Mouse (Mus musculus): ENCODE results near the gene C1ql1. TPM values are rescaled to one million over a fixed set of nuclear protein-coding genes. Genes with fewer than 3 reads are reported as not detected.
A peak's percentile ranks its signal among the peaks of the same experiment; 100 is the strongest.

C1ql1 gene
- total and polyA plus RNA-seq, 2 experiments from 2014 or later = 18.9 to 61.0 TPM

DNA sequence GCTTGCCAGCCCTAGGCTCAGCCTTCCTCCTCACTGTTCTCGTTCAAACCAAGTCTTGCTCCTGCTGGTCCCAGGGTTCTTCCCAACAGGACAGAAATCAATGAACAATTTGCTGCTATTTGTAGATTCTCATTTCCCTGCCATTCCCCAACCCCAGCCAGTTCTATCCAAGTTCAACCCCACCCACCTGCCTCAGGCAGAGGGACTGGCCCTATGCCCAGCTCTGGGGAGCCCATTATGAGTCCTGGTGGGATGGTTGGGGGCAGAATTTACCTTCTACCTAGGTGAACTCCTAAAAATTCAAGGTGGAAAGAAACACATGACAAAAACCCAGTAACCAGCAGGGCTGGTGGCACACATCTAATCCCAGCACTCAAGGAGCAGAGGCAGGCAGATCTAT, 25.8 kb upstream of the C1ql1 start:
- no peak for TF ChIP-seq CTCF (IDR thresholded peaks at IDR 0.05; ENCODE audit: low read depth)
- DNase-seq (ENCODE audit: low spot score) (no peak), ATAC-seq (no peak)
- peaks cover 8% of the 10 kb centered on the region for H3K4me1 ChIP-seq (ENCODE audit: insufficient read depth, low read length)
- no peaks in the 10 kb centered on the region for H3K27me3 ChIP-seq (ENCODE audit: insufficient read depth, low read length)
- no peaks in the 10 kb centered on the region for H3K36me3 ChIP-seq (ENCODE audit: insufficient read depth, low read length)
- no peak overlapping the region for H3K4me2 ChIP-seq (ENCODE audit: low read depth, low read length)
- no peak overlapping the region for H3K4me3 ChIP-seq (ENCODE audit: low read length)
- no peak overlapping the region for H3K27ac ChIP-seq
- no peak overlapping the region for H3K9ac ChIP-seq (replicated peaks; ENCODE audit: low read length)
- H3K9me3 ChIP-seq (ENCODE audit: low read length) = no peaks in the 10 kb centered on the region
- WGBS = 40% methylated on average over 1 of the region's 1 CpGs

- peak; percentile 58 for DNase-seq (ENCODE audit: low spot score)
- ATAC-seq = peak; percentile 61
Measured at GRCm38 (mm10) chr11:102971604-102972003, 25.1 kb upstream of the C1ql1 start.

DNA sequence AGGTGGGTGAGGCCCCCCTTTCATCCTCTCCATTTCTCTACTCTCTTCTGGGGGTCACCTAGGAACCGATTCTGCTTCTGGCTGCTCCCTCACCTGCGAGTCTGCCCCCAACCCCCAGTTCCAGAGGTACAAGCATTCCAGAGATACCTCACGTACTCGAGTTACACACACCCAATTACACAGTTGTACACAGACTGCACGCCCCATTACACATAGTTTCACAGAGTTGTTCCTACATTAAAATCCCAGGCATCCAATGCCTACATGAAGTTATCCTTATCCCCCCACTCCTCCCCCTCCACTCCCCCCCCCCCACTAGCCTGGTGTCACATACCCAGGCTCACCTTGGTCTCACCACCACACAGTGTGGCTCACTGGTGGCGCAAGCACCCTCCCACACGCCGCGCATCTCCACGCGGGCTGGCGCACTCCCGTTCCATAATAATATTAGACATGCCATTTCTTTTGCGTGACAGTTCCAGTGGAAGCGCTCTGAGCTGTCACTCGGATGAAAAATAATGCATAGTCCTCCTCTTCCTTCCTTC, 18.1 kb upstream of the C1ql1 start:
- no peak for TF ChIP-seq CTCF (IDR thresholded peaks at IDR 0.05; ENCODE audit: low read depth)
- Histone ChIP-seq H3K36me3 (ENCODE audit: insufficient read depth, low read length) (no peaks in the 10 kb centered on the region), H3K4me1 (ENCODE audit: insufficient read depth, low read length) (peaks cover 11% of the 10 kb centered on the region), H3K27me3 (ENCODE audit: insufficient read depth, low read length) (no peaks in the 10 kb centered on the region), H3K4me2 (ENCODE audit: low read depth, low read length) (no peak overlapping the region), H3K9me3 (ENCODE audit: low read length) (no peaks in the 10 kb centered on the region), H3K27ac (no peak overlapping the region), H3K9ac (replicated peaks; ENCODE audit: low read length) (no peak overlapping the region), H3K4me3 (ENCODE audit: low read length) (no peak overlapping the region)
- 59% methylated on average over 16 of the region's 16 CpGs for WGBS
- ATAC-seq (no peak), DNase-seq (ENCODE audit: low spot score) (no peak)

More at GRCm38 (mm10) chr11:102971604-102972003, 25.1 kb upstream of the C1ql1 start:
- peaks cover 8% of the 10 kb centered on the region for H3K4me1 ChIP-seq (ENCODE audit: insufficient read depth, low read length)
- no peaks in the 10 kb centered on the region for H3K9me3 ChIP-seq (ENCODE audit: low read length)
- no peak for TF ChIP-seq CTCF (IDR thresholded peaks at IDR 0.05; ENCODE audit: low read depth)
- no peak overlapping the region for H3K4me2 ChIP-seq (ENCODE audit: low read depth, low read length)
- no peak overlapping the region for H3K9ac ChIP-seq (replicated peaks; ENCODE audit: low read length)
- H3K27me3 ChIP-seq (ENCODE audit: insufficient read depth, low read length) = no peaks in the 10 kb centered on the region
- H3K27ac ChIP-seq = no peak overlapping the region
- 21% methylated on average over 5 of the region's 5 CpGs for WGBS
- no peaks in the 10 kb centered on the region for H3K36me3 ChIP-seq (ENCODE audit: insufficient read depth, low read length)
- H3K4me3 ChIP-seq (ENCODE audit: low read length) = no peak overlapping the region

DNA sequence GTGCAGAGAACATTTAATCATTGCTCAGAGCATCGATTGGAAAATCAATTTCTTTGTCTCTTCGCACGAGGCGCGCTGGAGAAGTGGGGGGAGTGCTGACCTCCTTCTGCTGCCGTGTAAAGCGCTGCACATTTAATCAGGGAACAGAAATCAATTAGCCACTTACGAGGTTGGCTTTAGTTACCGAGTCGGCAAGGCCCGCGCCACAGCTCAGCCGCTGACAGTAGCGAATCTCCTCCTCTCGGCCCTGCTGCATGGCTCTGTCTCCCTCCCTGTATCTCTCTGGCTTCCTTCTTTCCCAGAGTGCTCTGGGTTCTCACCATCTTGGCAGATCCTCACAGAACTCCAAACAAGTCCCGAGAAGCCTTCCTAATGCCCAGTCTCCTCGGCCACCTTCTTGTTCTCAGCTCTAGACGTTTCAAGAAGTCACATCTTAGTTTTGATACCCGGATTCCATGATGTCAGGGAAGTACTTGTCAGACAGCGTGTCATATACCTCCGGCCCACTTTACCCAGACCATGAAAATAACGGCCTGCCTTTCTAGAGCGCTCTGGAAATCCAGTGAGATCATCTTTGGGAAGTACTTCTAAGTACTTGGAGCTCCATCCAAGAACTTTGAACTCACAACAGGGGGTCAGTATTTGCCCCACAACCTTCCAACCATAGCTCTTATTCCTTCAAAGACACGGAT, 17.5 kb upstream of the C1ql1 start:
- peak overlapping the region; percentile 34 for H3K4me2 ChIP-seq (ENCODE audit: low read depth, low read length)
- H3K4me1 ChIP-seq (ENCODE audit: insufficient read depth, low read length) = peaks cover 11% of the 10 kb centered on the region
- peak; percentile 70 for DNase-seq (ENCODE audit: low spot score)
- H3K9ac ChIP-seq (replicated peaks; ENCODE audit: low read length) = no peak overlapping the region; the same call in 1 of the 2 replicates
- no peaks in the 10 kb centered on the region for H3K36me3 ChIP-seq (ENCODE audit: insufficient read depth, low read length)
- ATAC-seq = peak; percentile 47; the same call in 1 of the 2 replicates
- peak overlapping the region; percentile 65; the same call in 1 of the 2 replicates for H3K27ac ChIP-seq
- WGBS = 16% methylated on average over 24 of the region's 24 CpGs
- no peaks in the 10 kb centered on the region for H3K27me3 ChIP-seq (ENCODE audit: insufficient read depth, low read length)
- no peaks in the 10 kb centered on the region for H3K9me3 ChIP-seq (ENCODE audit: low read length)
- TF ChIP-seq CTCF (IDR thresholded peaks at IDR 0.05; ENCODE audit: low read depth) = no peak
- H3K4me3 ChIP-seq (ENCODE audit: low read length) = no peak overlapping the region

DNA sequence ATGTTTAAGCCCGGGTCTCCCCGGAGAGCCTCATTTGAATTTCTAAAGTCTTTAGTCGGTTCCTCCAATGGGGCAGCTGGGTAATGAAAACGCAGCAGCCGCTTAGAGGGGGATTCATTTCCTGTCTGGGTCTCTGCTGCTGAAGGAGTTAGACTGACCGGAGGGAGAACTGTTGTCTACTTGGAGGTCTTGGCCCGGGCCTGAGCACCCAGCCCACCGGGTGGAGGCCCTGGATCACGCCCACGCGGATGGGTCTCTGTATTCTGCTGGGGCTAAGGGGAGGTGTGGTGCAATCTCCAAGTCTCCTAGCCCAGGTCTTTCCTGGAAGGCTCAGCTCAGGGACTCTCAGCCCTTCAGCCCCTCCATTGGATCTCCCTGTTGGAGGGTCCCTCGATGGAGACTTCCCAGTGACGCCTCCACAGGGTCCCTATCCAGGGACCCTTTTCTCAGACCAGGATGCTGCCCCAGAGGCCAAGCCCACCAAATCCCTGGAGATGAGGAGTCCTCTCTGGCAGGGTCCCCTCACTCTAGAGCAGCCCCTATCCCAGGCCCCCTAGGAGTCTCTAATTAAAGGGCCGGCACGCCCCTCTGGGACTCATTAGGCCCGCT, 16.9 kb upstream of the C1ql1 start:
- WGBS = 6% methylated on average over 16 of the region's 16 CpGs
- peak; percentile 39; the same call in 1 of the 2 replicates for ATAC-seq
- no peak overlapping the region for H3K4me3 ChIP-seq (ENCODE audit: low read length)
- H3K9ac ChIP-seq (replicated peaks; ENCODE audit: low read length) = no peak overlapping the region; the same call in 1 of the 2 replicates
- no peak for TF ChIP-seq CTCF (IDR thresholded peaks at IDR 0.05; ENCODE audit: low read depth)
- peaks cover 11% of the 10 kb centered on the region for H3K4me1 ChIP-seq (ENCODE audit: insufficient read depth, low read length)
- H3K27ac ChIP-seq = peak overlapping the region; percentile 65; the same call in 1 of the 2 replicates
- H3K36me3 ChIP-seq (ENCODE audit: insufficient read depth, low read length) = no peaks in the 10 kb centered on the region
- peak; percentile 57 for DNase-seq (ENCODE audit: low spot score)
- no peaks in the 10 kb centered on the region for H3K9me3 ChIP-seq (ENCODE audit: low read length)
- no peaks in the 10 kb centered on the region for H3K27me3 ChIP-seq (ENCODE audit: insufficient read depth, low read length)
- H3K4me2 ChIP-seq (ENCODE audit: low read depth, low read length) = peak overlapping the region; percentile 34

DNA sequence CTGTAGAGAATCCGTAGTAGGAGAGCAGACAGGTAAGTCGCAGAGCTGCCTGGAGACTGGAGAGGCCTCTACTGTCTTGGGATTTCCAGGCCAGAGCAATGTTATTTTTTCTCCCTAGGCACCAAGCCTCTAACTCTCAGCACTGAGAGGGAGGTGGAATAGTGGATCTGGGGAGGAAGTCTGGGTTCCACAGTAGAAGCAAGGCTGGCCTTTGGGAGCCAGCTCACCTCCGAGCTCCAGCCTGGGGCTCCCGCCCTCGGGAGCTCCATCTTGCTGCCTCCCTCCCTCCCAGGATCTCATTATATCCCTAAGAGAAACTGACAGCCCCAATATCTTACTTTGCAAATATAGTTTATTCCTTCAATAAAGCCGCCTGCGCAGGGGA, 16.4 kb upstream of the C1ql1 start:
- H3K9me3 ChIP-seq (ENCODE audit: low read length) = no peaks in the 10 kb centered on the region
- H3K4me1 ChIP-seq (ENCODE audit: insufficient read depth, low read length) = peaks cover 11% of the 10 kb centered on the region
- no peak for TF ChIP-seq CTCF (IDR thresholded peaks at IDR 0.05; ENCODE audit: low read depth)
- no peak overlapping the region for H3K27ac ChIP-seq
- peak overlapping the region; percentile 34 for H3K4me2 ChIP-seq (ENCODE audit: low read depth, low read length)
- no peak for DNase-seq (ENCODE audit: low spot score)
- WGBS = 23% methylated on average over 7 of the region's 7 CpGs
- H3K4me3 ChIP-seq (ENCODE audit: low read length) = no peak overlapping the region
- no peak overlapping the region; the same call in 1 of the 2 replicates for H3K9ac ChIP-seq (replicated peaks; ENCODE audit: low read length)
- ATAC-seq = no peak
- no peaks in the 10 kb centered on the region for H3K27me3 ChIP-seq (ENCODE audit: insufficient read depth, low read length)
- no peaks in the 10 kb centered on the region for H3K36me3 ChIP-seq (ENCODE audit: insufficient read depth, low read length)
